Mouse (Mus musculus) hindbrain, embryonic 11.5 days (tissue): Measurements from ENCODE around the gene E130114P18Rik. TPM values are rescaled to one million over a fixed set of nuclear protein-coding genes. Genes with fewer than 3 reads are reported as not detected.
A peak's percentile ranks its signal among the peaks of the same experiment; 100 is the strongest.

ENCODE experiments used
- ATAC-seq: fragments of 200-750 bp; cut with Nextera tagmentation; 2 replicates; pipeline ENCODE4 v1.8.0; 2017; ENCODE audit warnings: mild to moderate bottlenecking, moderate TSS enrichment, moderate library complexity; ENCODE audit not compliant: low FRiP score
- DNase-seq: peaks from one replicate; pipeline ENCODE4 v3.0.0-alpha.2; 2015; ENCODE audit warnings: low spot score
- H3K27ac ChIP-seq: fragments of 300-500 bp; sonication (generic); 2 replicates; pipeline ENCODE4 v1.5.1; 2014; ENCODE audit warnings: mild to moderate bottlenecking, low read depth, low read length
- H3K27me3 ChIP-seq: fragments of 300-500 bp; sonication (generic); 2 replicates; pipeline ENCODE4 v1.6.1; 2014; ENCODE audit warnings: mild to moderate bottlenecking, low read length, moderate library complexity, mixed read lengths; ENCODE audit not compliant: control insufficient read depth, insufficient read depth
- H3K36me3 ChIP-seq: fragments of 300-500 bp; sonication (generic); 2 replicates; pipeline ENCODE4 v1.6.1; 2014; ENCODE audit warnings: mild to moderate bottlenecking, low read length, moderate library complexity, mixed read lengths; ENCODE audit not compliant: control insufficient read depth, insufficient read depth
- H3K4me1 ChIP-seq: fragments of 300-500 bp; sonication (generic); replicated peaks from 2 replicates; pipeline ENCODE4 v1.6.1; 2014; ENCODE audit warnings: low read length, mixed read lengths; ENCODE audit not compliant: control insufficient read depth, insufficient read depth
- H3K4me2 ChIP-seq: fragments of 300-500 bp; sonication (generic); replicated peaks from 2 replicates; pipeline ENCODE4 v1.6.1; 2014; ENCODE audit warnings: mild to moderate bottlenecking, low read depth, low read length
- H3K4me3 ChIP-seq: fragments of 300-500 bp; sonication (generic); 2 replicates; pipeline ENCODE4 v1.5.1; 2014; ENCODE audit warnings: low read depth, low read length
- H3K9ac ChIP-seq: fragments of 300-500 bp; sonication (generic); 2 replicates; pipeline ENCODE4 v1.6.1; 2014; ENCODE audit warnings: low read depth, low read length
- H3K9me3 ChIP-seq: fragments of 300-500 bp; sonication (generic); 2 replicates; pipeline ENCODE4 v1.6.1; 2016; ENCODE audit warnings: low read length; ENCODE audit not compliant: control insufficient read depth
- WGBS: fragments of 180-500 bp; shearing (Covaris S2); extraction: QIAGEN DNeasy Blood & Tissue Kit; methylation state at CpG from one replicate; pipeline ENCODE4 v1.1.7; 2014; 5-methylcytosine and 5-hydroxymethylcytosine counted together
- polyA plus RNA-seq: library from polyadenylated mRNA; unstranded; fragments of >200 nt; fragmentation: Nextera tagmentation; extraction: Ambion mirVana; gene quantifications from 2 replicates; pipeline ENCODE4 v1.2.1, GENCODE M21; 2014

The E130114P18Rik gene
- polyA plus RNA-seq, 1 experiment from 2014 or later, result 28.5 TPM

DNA sequence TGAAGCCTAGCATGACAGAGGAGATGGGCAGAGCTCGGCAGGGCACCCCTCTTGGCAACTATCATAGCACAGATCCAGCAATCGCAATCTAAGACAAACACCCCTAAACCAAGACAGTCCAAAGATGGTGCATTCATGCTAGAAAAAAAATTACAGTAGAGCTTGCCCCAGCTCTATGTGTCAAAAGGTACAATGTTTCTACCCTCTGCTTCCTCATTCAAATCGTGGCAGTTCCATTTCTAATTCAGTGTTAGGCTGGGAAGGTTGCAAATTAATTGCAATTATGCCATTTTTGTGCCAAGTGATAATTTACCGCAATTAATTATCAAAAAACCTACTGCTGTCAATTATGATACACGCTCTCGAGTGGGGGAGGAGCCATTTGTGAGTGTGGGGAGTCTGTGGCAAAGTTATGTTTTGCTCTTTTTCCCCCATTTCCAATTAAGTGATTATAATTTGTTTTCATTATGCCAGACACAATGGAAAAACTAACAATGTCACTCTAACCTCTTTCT is 63.7 kb downstream of the E130114P18Rik start:
- no peaks in the 10 kb centered on the region for H3K36me3 ChIP-seq
- ATAC-seq (no peak), DNase-seq (no peak)
- H3K27me3 ChIP-seq, result no peaks in the 10 kb centered on the region
- H3K9ac ChIP-seq, result no peak overlapping the region
- 88% methylated on average over 6 of the region's 6 CpGs for WGBS
- no peak overlapping the region for H3K27ac ChIP-seq
- H3K4me1 ChIP-seq, result peaks cover 5% of the 10 kb centered on the region; the same call in 1 of the 2 replicates
- H3K4me2 ChIP-seq, result no peak overlapping the region
- H3K4me3 ChIP-seq, result no peak overlapping the region
- H3K9me3 ChIP-seq, result no peaks in the 10 kb centered on the region

DNA sequence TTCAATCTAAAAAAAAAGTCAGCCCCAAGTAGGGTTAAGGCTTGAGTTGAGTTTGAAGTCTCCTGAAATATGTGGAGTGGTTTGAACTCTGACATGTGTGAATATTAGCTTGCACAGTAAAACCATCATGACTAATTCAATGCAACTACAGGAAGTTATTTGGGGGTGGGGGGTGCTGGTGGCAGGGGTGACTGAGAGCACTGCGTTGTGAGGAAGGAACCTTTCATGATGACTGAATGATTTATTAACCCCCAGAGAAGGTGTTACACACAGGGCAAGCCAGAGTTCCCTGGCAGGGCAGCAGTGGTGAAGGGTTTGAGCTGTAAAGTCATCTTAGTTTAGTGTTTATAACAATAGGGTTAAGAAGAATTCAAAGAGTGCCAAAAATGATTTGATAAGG is 65.3 kb downstream of the E130114P18Rik start:
- Histone ChIP-seq H3K4me2 (no peak overlapping the region), H3K4me3 (no peak overlapping the region), H3K9ac (no peak overlapping the region), H3K27me3 (no peaks in the 10 kb centered on the region), H3K4me1 (peaks cover 5% of the 10 kb centered on the region; the same call in 1 of the 2 replicates), H3K9me3 (no peaks in the 10 kb centered on the region), H3K27ac (no peak overlapping the region), H3K36me3 (no peaks in the 10 kb centered on the region)
- DNase-seq (no peak), ATAC-seq (no peak)
- WGBS, result 26% methylated on average over 1 of the region's 1 CpGs

DNA sequence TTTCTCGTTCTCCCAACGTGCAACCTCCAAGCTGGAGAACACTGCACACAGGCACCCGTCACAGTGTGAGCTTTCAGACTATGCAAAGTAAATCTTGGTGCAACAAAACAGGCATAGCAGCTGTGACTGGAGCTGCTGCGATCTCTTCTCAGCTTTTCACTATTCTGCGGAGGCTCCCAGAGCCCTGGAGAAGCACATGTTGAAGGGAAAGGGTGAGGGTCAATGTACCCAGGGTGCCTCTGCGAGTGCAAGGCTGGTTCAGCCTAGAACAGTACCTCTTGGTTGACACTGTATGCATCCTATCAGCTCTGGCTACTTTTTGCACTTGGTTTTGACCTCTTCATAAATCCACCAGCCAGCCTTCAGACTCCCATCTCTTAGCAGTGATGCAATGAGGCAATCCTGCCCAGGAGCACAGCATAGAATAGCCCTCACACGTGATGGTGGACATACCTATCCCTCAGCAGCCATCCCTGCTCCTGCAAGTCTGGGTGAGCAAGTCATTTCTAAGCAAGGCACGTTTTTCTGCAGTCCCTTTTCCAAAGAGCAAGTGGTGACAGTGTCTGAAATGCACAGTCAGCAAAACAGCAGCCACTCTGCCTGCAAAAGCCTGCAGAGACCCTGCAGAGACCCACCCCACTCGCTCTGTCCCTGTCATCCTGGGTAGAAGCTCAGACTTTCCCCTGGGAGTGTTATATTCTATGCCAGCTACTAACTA is 67.7 kb downstream of the E130114P18Rik start:
- H3K36me3 ChIP-seq, result no peaks in the 10 kb centered on the region
- H3K4me1 ChIP-seq, result peaks cover 5% of the 10 kb centered on the region; the same call in 1 of the 2 replicates
- no peaks in the 10 kb centered on the region for H3K27me3 ChIP-seq
- ATAC-seq (peak; percentile 60; the same call in 1 of the 2 replicates), DNase-seq (no peak)
- H3K27ac ChIP-seq, result no peak overlapping the region
- H3K9ac ChIP-seq, result no peak overlapping the region
- no peaks in the 10 kb centered on the region for H3K9me3 ChIP-seq
- H3K4me3 ChIP-seq, result no peak overlapping the region
- 51% methylated on average over 9 of the region's 9 CpGs for WGBS
- H3K4me2 ChIP-seq, result no peak overlapping the region

DNA sequence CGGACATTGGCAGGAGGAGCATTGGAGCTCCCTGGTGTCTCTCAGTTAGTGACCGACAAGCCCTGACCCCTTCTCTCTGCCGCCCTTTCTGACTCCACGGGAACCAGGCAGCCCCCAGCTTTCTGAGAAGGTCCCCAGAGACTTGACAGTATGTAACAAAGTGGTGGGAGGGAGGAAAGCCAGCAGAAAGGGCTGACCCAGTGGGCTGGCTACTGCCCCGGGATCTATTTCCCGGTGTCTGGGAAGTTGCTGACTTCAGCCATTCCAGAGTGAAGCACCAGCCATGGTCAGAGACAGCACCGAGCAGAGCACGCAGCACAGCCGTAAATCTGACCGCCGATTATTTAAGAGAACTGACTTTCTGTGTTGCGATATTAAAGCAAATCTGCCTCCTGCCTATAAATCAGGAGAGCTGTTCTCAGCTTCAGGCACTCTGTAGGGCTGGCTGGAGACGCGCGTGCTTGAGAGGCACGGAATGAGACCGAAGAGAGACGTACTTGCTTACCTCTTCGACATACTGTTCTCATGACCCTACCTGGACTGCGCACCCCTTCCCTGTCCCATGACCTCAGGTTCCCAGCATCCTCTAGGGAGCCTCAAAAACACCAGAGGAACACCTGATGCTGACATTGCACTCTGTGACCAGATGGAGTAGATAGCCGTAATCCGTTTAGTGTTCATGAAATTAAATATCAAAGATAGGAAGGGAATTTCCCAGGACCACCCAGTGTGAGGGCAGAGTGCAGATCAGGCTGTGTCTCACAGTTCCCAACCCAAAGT is 70.3 kb downstream of the E130114P18Rik start:
- Histone ChIP-seq H3K27ac (no peak overlapping the region), H3K27me3 (no peaks in the 10 kb centered on the region), H3K4me1 (peaks cover 5% of the 10 kb centered on the region; the same call in 1 of the 2 replicates), H3K9ac (no peak overlapping the region), H3K4me3 (no peak overlapping the region), H3K36me3 (no peaks in the 10 kb centered on the region), H3K4me2 (no peak overlapping the region), H3K9me3 (no peaks in the 10 kb centered on the region)
- no peak for DNase-seq
- no peak for ATAC-seq
- WGBS, result 73% methylated on average over 22 of the region's 22 CpGs

DNA sequence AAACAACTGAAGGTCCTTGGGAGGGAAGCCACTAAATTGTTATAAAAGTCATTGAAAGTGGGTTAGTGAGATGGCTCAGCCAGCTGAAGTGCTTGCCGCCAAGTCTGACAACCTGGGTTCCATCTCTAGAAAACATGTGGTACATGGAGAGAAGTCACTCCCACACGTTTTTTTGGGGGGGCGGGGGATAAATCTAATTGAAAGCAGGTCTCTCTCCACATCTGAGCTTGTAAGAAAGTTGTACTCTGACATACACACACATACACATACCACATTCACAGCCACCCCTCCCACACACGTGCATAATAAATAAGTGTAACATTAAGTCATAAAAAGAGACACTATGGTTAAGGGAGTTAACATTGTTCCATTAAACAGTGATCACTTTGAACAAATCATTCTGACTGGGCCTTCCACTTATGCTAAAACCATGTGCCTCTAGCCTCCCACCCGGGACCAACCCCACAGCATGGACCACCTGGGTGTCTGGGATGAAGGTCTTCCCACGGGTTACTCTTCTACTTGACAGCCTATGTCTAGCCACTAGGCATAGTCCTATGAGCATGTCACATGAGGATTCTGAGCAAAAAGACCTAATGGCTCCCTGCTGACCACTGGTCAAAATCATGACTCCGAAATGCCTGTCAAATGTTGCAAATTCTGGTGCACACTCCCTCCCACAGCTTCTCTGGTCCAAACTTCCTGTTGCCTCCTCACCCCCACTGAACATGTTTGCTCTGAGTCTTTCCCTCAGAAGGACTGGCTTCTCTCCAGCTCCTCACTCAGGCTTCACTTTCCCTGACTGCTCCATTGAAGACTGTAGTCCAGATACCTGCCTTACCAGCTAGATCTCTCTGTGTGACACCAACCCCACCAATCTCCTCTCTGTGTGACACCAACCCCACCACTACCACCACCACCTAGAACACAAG is 80.9 kb downstream of the E130114P18Rik start:
- no peak overlapping the region for H3K27ac ChIP-seq
- WGBS, result 75% methylated on average over 7 of the region's 7 CpGs
- no peak for ATAC-seq
- H3K4me1 ChIP-seq, result no peaks in the 10 kb centered on the region
- H3K4me3 ChIP-seq, result no peak overlapping the region
- no peak overlapping the region for H3K4me2 ChIP-seq
- DNase-seq, result no peak
- no peaks in the 10 kb centered on the region for H3K36me3 ChIP-seq
- H3K9me3 ChIP-seq, result no peaks in the 10 kb centered on the region
- H3K27me3 ChIP-seq, result no peaks in the 10 kb centered on the region
- H3K9ac ChIP-seq, result no peak overlapping the region

DNA sequence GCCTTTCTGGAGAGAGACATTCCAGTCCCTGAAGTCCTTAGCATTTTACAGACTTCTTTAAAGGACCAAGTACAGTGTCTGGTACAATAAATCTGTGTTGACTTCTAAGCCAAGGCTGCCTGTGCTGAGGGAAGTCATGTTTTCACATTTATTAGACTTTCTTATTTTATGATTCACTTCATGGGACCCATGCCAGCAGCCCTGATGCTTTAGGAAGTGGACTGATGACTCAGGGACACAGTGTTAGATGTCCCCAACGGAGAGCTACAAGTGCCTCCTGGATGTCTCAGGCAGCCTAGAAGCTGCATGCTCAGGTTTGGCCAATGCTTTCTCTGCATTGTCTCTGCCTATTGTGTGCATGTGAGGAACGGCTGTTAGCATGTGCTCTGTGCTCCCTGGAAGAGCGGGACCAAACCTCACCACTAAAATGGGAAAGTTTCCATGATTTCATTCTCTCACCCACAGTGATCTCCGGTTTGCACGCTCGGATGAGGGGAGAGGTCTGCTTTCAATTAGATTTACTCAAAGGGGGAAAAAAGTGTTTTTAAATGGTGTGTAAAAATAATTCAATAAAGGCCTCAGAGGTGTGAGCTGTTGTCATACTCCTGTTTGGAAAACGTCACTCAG is 82.4 kb downstream of the E130114P18Rik start:
- Histone ChIP-seq H3K4me1 (no peaks in the 10 kb centered on the region), H3K4me2 (no peak overlapping the region), H3K36me3 (no peaks in the 10 kb centered on the region), H3K27ac (no peak overlapping the region), H3K9ac (no peak overlapping the region), H3K9me3 (no peaks in the 10 kb centered on the region), H3K27me3 (no peaks in the 10 kb centered on the region), H3K4me3 (no peak overlapping the region)
- ATAC-seq (no peak), DNase-seq (no peak)
- WGBS, result 74% methylated on average over 7 of the region's 7 CpGs

DNA sequence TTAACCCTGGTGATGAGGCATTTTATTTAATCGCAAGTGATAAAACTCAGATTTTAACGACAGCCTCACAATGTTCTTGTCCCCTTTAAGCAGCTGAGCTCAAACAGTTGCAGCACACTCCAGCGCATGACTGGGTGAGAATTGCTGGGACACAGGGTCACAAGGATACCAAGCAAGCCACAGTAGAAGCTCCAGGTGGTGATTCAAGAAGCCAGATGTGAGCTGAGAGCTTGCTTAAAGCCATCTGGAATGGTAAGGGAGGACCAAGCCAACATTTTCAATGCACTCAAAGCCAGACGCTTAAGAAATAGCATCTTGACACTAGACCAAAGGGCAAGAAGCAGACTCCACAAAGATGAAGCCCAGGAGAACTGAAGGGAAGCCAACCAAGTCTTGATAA is 83.9 kb downstream of the E130114P18Rik start:
- Histone ChIP-seq H3K4me3 (no peak overlapping the region), H3K27ac (no peak overlapping the region), H3K4me2 (no peak overlapping the region), H3K27me3 (no peaks in the 10 kb centered on the region), H3K9me3 (no peaks in the 10 kb centered on the region), H3K4me1 (no peaks in the 10 kb centered on the region), H3K36me3 (no peaks in the 10 kb centered on the region), H3K9ac (no peak overlapping the region)
- 88% methylated on average over 4 of the region's 4 CpGs for WGBS
- no peak for ATAC-seq
- DNase-seq, result no peak

DNA sequence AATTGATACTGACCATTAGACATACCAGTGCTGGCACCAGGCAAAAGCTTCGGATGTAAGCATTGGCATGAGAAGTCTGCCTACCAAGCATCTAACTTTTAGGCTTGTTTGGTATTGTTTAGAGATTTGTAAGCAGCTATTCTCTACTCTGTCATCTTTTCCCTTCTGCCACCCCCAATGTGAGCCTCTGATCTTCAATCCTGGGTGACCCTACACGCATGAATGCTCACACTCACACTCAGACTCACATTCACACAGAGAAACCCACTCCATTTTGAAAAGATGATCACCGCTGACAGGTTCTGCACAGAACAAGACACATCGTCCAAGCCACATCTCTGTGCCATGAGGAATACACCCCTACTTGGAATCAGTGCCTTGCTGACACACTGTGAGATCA is 84.8 kb downstream of the E130114P18Rik start:
- DNase-seq, result no peak
- Histone ChIP-seq H3K9ac (no peak overlapping the region), H3K4me2 (no peak overlapping the region), H3K36me3 (no peaks in the 10 kb centered on the region), H3K4me1 (no peaks in the 10 kb centered on the region), H3K27ac (no peak overlapping the region), H3K27me3 (no peaks in the 10 kb centered on the region), H3K4me3 (no peak overlapping the region), H3K9me3 (no peaks in the 10 kb centered on the region)
- 90% methylated on average over 4 of the region's 4 CpGs for WGBS
- ATAC-seq, result no peak
